In genomic region chr16:44125436-44125835, GRCm38 (mm10) we compare ENCODE assay signal across 10 mouse cellular contexts.
"Had no signal": no experiment of that assay in that cellular context is flagged by ENCODE, and none has a peak within 500 bp of the region (broad histone marks: within the 10 kb centered on the region; RNA-seq: fewer than 3 reads in every experiment).

No protein-coding gene starts in this region.

- H3K27ac ChIP-seq: kidney, embryonic 15.5 days; limb, embryonic 12.5 days; liver, embryonic 13.5 days; lung, embryonic 15.5 days; midbrain, embryonic 12.5 days had no signal

- H3K4me3 ChIP-seq: kidney, embryonic 15.5 days; limb, embryonic 12.5 days; liver, embryonic 13.5 days; lung, embryonic 15.5 days; midbrain, embryonic 12.5 days had no signal

- DNase-seq: liver; liver, embryonic 13.5 days; liver, postnatal 0 days; lung, postnatal 14 days; right cerebral cortex, postnatal 14 days; thymus, postnatal 4 days had no signal

- H3K36me3 ChIP-seq: kidney, embryonic 15.5 days; limb, embryonic 12.5 days; liver, embryonic 13.5 days; lung, embryonic 15.5 days; midbrain, embryonic 12.5 days had no signal
